Mouse (Mus musculus): Measurements from ENCODE around the gene 2900011O08Rik. TPM values are rescaled to one million over a fixed set of nuclear protein-coding genes. Genes with fewer than 3 reads are reported as not detected.

The 2900011O08Rik gene
- polyA plus RNA-seq, 1 experiment from 2014 or later, result 0.63 TPM

GRCm38 (mm10) chr16:14017306-14017705 is 30.9 kb downstream of the 2900011O08Rik start:
- 84% methylated on average over 8 of the region's 8 CpGs for WGBS
- no peak for ATAC-seq (replicated peaks; ENCODE audit: extremely low read depth, insufficient read depth, low FRiP score)
- Histone ChIP-seq H3K4me3 (ENCODE audit: low read length) (no peak overlapping the region), H3K9ac (ENCODE audit: low read length) (no peak overlapping the region), H3K27ac (ENCODE audit: low read length) (no peak overlapping the region), H3K4me2 (ENCODE audit: low read depth, low read length) (no peak overlapping the region), H3K36me3 (ENCODE audit: control insufficient read depth, insufficient read depth) (no peaks in the 10 kb centered on the region), H3K9me3 (replicated peaks; ENCODE audit: control insufficient read depth, low read length) (peaks cover 2% of the 10 kb centered on the region; the same call in 1 of the 2 replicates), H3K4me1 (ENCODE audit: control insufficient read depth, insufficient read depth, low read length) (no peaks in the 10 kb centered on the region), H3K27me3 (ENCODE audit: control insufficient read depth, insufficient read depth, low read length) (no peaks in the 10 kb centered on the region)

DNA sequence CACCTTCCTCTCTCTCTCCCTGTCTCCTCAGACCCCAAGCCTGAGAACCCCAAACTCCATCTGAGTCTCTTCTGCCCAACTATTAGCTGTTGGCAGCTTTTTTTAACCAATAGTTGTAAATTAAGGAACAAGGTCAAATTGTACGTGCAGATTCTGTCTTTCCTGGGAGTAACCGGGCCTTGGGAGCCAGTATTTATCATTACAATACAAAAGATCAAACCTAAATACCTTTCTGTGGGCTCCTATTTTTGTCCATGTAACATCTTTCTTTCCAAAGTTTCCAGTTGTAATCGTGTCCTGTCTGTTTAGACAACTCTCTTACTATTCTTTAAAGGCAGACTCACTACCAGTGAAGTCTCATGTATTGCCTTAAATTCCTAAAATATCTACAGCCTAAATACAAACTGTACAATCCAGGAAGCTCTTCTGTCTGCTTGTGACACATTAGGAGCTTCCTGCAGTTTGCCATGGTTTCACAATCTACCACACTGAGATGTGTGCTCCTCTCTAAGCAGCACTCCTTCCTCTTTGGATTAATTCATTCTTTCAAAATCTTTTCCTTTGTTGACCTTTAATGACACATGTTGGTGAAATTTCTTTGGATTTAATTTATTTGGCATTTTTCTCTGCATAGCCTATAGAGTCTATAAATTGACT is 34.9 kb downstream of the 2900011O08Rik start:
- H3K9me3 ChIP-seq (replicated peaks; ENCODE audit: control insufficient read depth, low read length), result peaks cover 2% of the 10 kb centered on the region; the same call in 1 of the 2 replicates
- H3K4me3 ChIP-seq (ENCODE audit: low read length), result no peak overlapping the region
- no peak overlapping the region for H3K9ac ChIP-seq (ENCODE audit: low read length)
- no peaks in the 10 kb centered on the region for H3K4me1 ChIP-seq (ENCODE audit: control insufficient read depth, insufficient read depth, low read length)
- WGBS, result 66% methylated on average over 3 of the region's 3 CpGs
- H3K27ac ChIP-seq (ENCODE audit: low read length), result no peak overlapping the region
- no peaks in the 10 kb centered on the region for H3K27me3 ChIP-seq (ENCODE audit: control insufficient read depth, insufficient read depth, low read length)
- H3K36me3 ChIP-seq (ENCODE audit: control insufficient read depth, insufficient read depth), result no peaks in the 10 kb centered on the region
- H3K4me2 ChIP-seq (ENCODE audit: low read depth, low read length), result no peak overlapping the region
- no peak for ATAC-seq (replicated peaks; ENCODE audit: extremely low read depth, insufficient read depth, low FRiP score)

DNA sequence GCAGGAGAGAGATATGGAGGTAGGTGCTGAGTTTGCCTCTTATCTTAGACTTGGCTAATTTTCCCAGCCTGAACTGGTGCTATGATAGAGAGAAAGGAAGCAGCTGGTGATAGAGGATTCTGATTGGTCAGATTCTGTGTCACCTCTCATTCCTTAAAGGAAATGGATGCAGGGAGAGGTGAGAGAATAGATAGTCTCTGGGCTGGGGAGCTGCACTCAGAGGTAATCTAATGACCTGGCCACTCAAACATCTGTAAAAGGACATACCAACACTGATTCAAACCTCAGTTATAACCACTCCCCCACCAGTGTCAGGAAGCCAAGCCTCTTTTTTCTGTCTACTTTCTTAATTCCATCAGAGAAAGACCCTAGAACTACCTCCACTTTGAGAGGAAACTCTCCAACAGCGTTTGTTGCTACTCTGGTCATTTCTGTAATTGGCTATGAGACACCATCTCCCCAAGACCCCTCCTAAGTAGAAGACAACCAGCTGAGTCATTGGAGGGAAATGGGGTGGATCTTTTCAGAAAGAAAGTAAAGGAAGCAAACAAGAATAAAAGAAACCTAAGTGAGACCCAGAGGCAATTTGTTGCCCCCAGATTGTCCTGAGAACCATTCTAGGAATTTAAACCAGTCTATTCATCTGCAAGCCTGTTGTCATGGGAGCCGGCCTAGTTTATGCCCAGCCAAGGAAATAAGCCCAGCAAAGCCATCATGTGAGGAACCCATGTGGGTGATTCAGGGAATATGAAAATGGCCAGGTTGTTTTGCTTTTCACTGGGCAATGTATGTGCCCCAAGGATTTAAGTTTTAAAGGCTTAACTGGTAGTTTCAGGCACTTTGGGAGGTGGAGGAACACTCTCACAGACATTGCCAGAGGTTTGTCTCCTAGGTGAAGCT is 38.9 kb downstream of the 2900011O08Rik start:
- Histone ChIP-seq H3K9ac (ENCODE audit: low read length) (no peak overlapping the region), H3K27me3 (ENCODE audit: control insufficient read depth, insufficient read depth, low read length) (no peaks in the 10 kb centered on the region), H3K4me3 (ENCODE audit: low read length) (no peak overlapping the region), H3K36me3 (ENCODE audit: control insufficient read depth, insufficient read depth) (no peaks in the 10 kb centered on the region), H3K27ac (ENCODE audit: low read length) (no peak overlapping the region), H3K4me1 (ENCODE audit: control insufficient read depth, insufficient read depth, low read length) (no peaks in the 10 kb centered on the region), H3K9me3 (replicated peaks; ENCODE audit: control insufficient read depth, low read length) (no peaks in the 10 kb centered on the region), H3K4me2 (ENCODE audit: low read depth, low read length) (no peak overlapping the region)
- ATAC-seq (replicated peaks; ENCODE audit: extremely low read depth, insufficient read depth, low FRiP score), result no peak; the same call in 1 of the 2 replicates
- WGBS, result 50% methylated on average over 2 of the region's 2 CpGs

DNA sequence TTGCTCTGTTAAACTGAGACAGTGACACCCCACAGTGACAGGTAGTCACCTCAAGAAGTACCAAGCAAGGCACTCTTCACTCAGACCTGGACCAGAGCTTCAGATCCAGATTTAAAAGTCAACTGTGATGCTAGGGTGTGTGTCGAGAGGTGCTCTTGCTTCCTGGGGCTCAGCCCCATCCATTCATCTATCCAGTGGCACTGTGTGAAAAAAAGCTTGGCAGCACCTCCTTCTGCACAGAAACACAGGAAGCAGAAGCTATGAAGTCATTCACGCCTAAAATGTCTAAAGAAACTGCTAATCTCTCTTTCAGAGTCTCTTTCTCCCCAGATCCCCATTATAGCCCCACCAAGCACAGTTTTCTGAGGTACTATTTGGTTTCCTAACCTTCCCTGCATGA is 42.7 kb downstream of the 2900011O08Rik start:
- Histone ChIP-seq H3K9me3 (replicated peaks; ENCODE audit: control insufficient read depth, low read length) (no peaks in the 10 kb centered on the region), H3K4me2 (ENCODE audit: low read depth, low read length) (no peak overlapping the region), H3K27ac (ENCODE audit: low read length) (no peak overlapping the region), H3K27me3 (ENCODE audit: control insufficient read depth, insufficient read depth, low read length) (no peaks in the 10 kb centered on the region), H3K4me1 (ENCODE audit: control insufficient read depth, insufficient read depth, low read length) (no peaks in the 10 kb centered on the region), H3K36me3 (ENCODE audit: control insufficient read depth, insufficient read depth) (no peaks in the 10 kb centered on the region), H3K9ac (ENCODE audit: low read length) (no peak overlapping the region), H3K4me3 (ENCODE audit: low read length) (no peak overlapping the region)
- WGBS, result 43% methylated on average over 2 of the region's 2 CpGs
- ATAC-seq (replicated peaks; ENCODE audit: extremely low read depth, insufficient read depth, low FRiP score), result no peak

DNA sequence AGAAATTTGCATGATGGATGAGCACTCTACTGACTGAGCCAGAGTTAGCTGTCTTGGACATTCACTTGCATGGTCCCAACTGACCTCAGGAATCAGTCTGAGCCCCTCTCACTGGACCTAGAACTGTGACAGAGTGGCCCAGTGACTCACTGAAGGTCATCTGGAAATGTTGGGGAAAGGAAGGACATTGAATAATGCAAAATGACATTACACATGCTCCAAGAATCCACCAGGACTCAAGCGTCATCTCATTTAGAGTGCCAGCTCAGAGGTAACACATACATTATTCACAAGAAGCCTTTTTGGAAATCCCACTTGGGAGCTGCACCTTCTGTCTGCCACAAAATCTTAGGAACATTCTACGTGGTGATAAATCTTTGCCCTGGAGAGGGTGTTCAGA is 43.4 kb downstream of the 2900011O08Rik start:
- no peaks in the 10 kb centered on the region for H3K27me3 ChIP-seq (ENCODE audit: control insufficient read depth, insufficient read depth, low read length)
- H3K36me3 ChIP-seq (ENCODE audit: control insufficient read depth, insufficient read depth), result no peaks in the 10 kb centered on the region
- WGBS, result 60% methylated on average over 2 of the region's 2 CpGs
- no peaks in the 10 kb centered on the region for H3K9me3 ChIP-seq (replicated peaks; ENCODE audit: control insufficient read depth, low read length)
- H3K27ac ChIP-seq (ENCODE audit: low read length), result no peak overlapping the region
- no peak overlapping the region for H3K4me3 ChIP-seq (ENCODE audit: low read length)
- no peaks in the 10 kb centered on the region for H3K4me1 ChIP-seq (ENCODE audit: control insufficient read depth, insufficient read depth, low read length)
- H3K4me2 ChIP-seq (ENCODE audit: low read depth, low read length), result no peak overlapping the region
- H3K9ac ChIP-seq (ENCODE audit: low read length), result no peak overlapping the region
- no peak for ATAC-seq (replicated peaks; ENCODE audit: extremely low read depth, insufficient read depth, low FRiP score)

GRCm38 (mm10) chr16:14030650-14031049 is 44.2 kb downstream of the 2900011O08Rik start:
- Histone ChIP-seq H3K4me2 (ENCODE audit: low read depth, low read length) (no peak overlapping the region), H3K27me3 (ENCODE audit: control insufficient read depth, insufficient read depth, low read length) (no peaks in the 10 kb centered on the region), H3K4me3 (ENCODE audit: low read length) (no peak overlapping the region), H3K9me3 (replicated peaks; ENCODE audit: control insufficient read depth, low read length) (no peaks in the 10 kb centered on the region), H3K36me3 (ENCODE audit: control insufficient read depth, insufficient read depth) (no peaks in the 10 kb centered on the region), H3K4me1 (ENCODE audit: control insufficient read depth, insufficient read depth, low read length) (no peaks in the 10 kb centered on the region), H3K9ac (ENCODE audit: low read length) (no peak overlapping the region), H3K27ac (ENCODE audit: low read length) (no peak overlapping the region)
- ATAC-seq (replicated peaks; ENCODE audit: extremely low read depth, insufficient read depth, low FRiP score), result no peak
- 73% methylated on average over 4 of the region's 4 CpGs for WGBS

- no peaks in the 10 kb centered on the region for H3K27me3 ChIP-seq (ENCODE audit: control insufficient read depth, insufficient read depth, low read length)
Measured at GRCm38 (mm10) chr16:14033076-14033475, 46.7 kb downstream of the 2900011O08Rik start.

GRCm38 (mm10) chr16:14042421-14042820 is 56.0 kb downstream of the 2900011O08Rik start:
- Histone ChIP-seq H3K9me3 (replicated peaks; ENCODE audit: control insufficient read depth, low read length) (no peaks in the 10 kb centered on the region), H3K4me2 (ENCODE audit: low read depth, low read length) (no peak overlapping the region), H3K36me3 (ENCODE audit: control insufficient read depth, insufficient read depth) (no peaks in the 10 kb centered on the region), H3K4me3 (ENCODE audit: low read length) (no peak overlapping the region), H3K27me3 (ENCODE audit: control insufficient read depth, insufficient read depth, low read length) (no peaks in the 10 kb centered on the region), H3K27ac (ENCODE audit: low read length) (no peak overlapping the region), H3K9ac (ENCODE audit: low read length) (no peak overlapping the region), H3K4me1 (ENCODE audit: control insufficient read depth, insufficient read depth, low read length) (no peaks in the 10 kb centered on the region)
- 84% methylated on average over 2 of the region's 2 CpGs for WGBS
- no peak for ATAC-seq (replicated peaks; ENCODE audit: extremely low read depth, insufficient read depth, low FRiP score)

More at GRCm38 (mm10) chr16:14033076-14033475, 46.7 kb downstream of the 2900011O08Rik start:
- no peak for ATAC-seq (replicated peaks; ENCODE audit: extremely low read depth, insufficient read depth, low FRiP score)
- Histone ChIP-seq H3K4me2 (ENCODE audit: low read depth, low read length) (no peak overlapping the region), H3K9me3 (replicated peaks; ENCODE audit: control insufficient read depth, low read length) (no peaks in the 10 kb centered on the region), H3K4me1 (ENCODE audit: control insufficient read depth, insufficient read depth, low read length) (no peaks in the 10 kb centered on the region), H3K9ac (ENCODE audit: low read length) (no peak overlapping the region), H3K36me3 (ENCODE audit: control insufficient read depth, insufficient read depth) (no peaks in the 10 kb centered on the region), H3K4me3 (ENCODE audit: low read length) (no peak overlapping the region), H3K27ac (ENCODE audit: low read length) (no peak overlapping the region)
- 70% methylated on average over 4 of the region's 4 CpGs for WGBS

DNA sequence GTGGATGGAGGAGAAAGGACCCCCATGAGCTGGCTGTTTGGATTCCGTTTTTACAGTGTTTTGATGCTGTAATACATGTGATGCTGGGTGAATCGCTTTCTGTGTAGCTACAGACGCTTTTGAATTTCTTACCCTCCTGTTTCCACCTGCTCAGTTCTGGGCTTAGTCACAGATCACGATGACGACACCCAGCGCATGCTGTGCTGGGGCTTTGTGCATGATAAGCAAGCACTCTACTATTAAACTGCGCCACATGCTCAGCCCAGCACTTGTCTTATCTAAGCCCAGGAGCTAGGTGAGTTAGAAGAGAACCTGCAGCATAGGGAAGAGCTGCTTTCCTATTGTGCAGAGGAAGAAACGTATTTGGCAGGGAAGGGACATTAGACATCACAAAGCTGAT is 58.3 kb downstream of the 2900011O08Rik start:
- H3K9me3 ChIP-seq (replicated peaks; ENCODE audit: control insufficient read depth, low read length), result no peaks in the 10 kb centered on the region
- no peak overlapping the region for H3K9ac ChIP-seq (ENCODE audit: low read length)
- WGBS, result 51% methylated on average over 8 of the region's 8 CpGs
- no peak overlapping the region for H3K27ac ChIP-seq (ENCODE audit: low read length)
- no peak overlapping the region for H3K4me2 ChIP-seq (ENCODE audit: low read depth, low read length)
- H3K27me3 ChIP-seq (ENCODE audit: control insufficient read depth, insufficient read depth, low read length), result no peaks in the 10 kb centered on the region
- H3K4me1 ChIP-seq (ENCODE audit: control insufficient read depth, insufficient read depth, low read length), result no peaks in the 10 kb centered on the region
- no peak for ATAC-seq (replicated peaks; ENCODE audit: extremely low read depth, insufficient read depth, low FRiP score)
- H3K36me3 ChIP-seq (ENCODE audit: control insufficient read depth, insufficient read depth), result no peaks in the 10 kb centered on the region
- H3K4me3 ChIP-seq (ENCODE audit: low read length), result no peak overlapping the region

Data from heart, embryonic 16.5 days (tissue).